Mouse (Mus musculus): ENCODE measurements around the gene Dchs1. TPM values are rescaled to one million over a fixed set of nuclear protein-coding genes. Genes with fewer than 3 reads are reported as not detected.

Dchs1 gene
- polyA plus RNA-seq, 1 experiment from 2014 or later: 20.8 TPM

DNA sequence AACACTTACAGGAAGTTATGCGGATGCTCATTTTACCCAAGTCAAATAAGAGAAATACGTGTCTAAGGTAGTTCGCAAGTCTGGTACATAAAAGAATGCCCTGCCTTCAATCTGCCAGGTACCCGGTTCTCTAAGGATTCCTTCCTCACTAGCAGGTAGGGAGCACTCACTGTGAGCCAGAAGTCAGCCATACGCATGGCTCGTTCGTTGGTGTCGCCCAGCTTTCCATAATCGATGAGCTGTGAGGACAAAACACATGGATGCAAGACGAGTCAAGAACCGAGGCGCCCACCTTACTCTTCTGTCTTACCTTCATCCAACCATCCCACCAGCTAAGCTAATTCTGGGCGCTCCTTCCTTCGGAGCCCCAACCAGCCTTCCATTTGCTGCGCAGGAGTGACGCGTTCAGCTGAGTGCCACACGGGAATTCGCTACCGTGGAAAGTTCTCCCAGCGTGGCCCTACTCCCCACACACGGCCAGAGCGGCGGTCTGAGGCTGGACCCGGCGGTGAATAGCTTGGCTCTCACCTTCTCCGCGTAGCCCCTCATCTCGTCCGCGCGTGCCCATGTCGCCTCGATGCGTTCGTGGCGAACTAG, 22.9 kb upstream of the Dchs1 start:
- H3K36me3 ChIP-seq (ENCODE audit: control insufficient read depth, insufficient read depth, low read length): no peaks in the 10 kb centered on the region; the same call in 1 of the 2 replicates
- 5% methylated on average over 37 of the region's 37 CpGs for WGBS
- H3K9me3 ChIP-seq (ENCODE audit: control insufficient read depth, low read length): no peaks in the 10 kb centered on the region
- H3K27me3 ChIP-seq (ENCODE audit: control insufficient read depth, insufficient read depth, low read length): no peaks in the 10 kb centered on the region
- ATAC-seq (ENCODE audit: low read depth): peak; percentile 74
- peak overlapping the region; percentile 91 for H3K27ac ChIP-seq (ENCODE audit: low read depth, low read length)
- peak overlapping the region; percentile 55 for H3K4me2 ChIP-seq (ENCODE audit: low read depth, low read length)
- H3K9ac ChIP-seq (replicated peaks; ENCODE audit: low read depth, low read length): peak overlapping the region; percentile 76
- peak overlapping the region; percentile 76 for H3K4me3 ChIP-seq (ENCODE audit: low read depth, low read length)
- peaks cover 5% of the 10 kb centered on the region; the same call in 1 of the 2 replicates for H3K4me1 ChIP-seq (ENCODE audit: control insufficient read depth, insufficient read depth, low read length)

DNA sequence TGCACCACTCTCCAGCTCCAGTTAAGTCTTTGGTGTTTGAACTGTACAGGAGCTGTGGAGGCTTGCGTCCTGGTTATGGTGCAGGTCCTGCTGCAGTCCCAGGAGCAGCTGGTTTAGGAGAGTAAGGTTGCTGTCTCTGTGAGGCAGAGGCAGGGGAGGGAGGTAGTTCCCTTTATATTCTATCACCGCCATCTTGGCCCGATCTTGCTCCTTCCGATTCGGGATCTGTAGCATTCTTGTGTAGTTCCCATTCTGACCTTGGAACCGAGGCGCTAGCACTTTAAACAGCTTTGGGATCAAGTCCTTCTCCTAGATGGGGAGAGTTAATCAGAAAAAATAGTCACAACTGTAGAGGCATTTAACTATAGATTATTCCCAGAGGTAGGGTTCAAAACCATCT, 22.4 kb upstream of the Dchs1 start:
- H3K4me1 ChIP-seq (ENCODE audit: control insufficient read depth, insufficient read depth, low read length): peaks cover 5% of the 10 kb centered on the region; the same call in 1 of the 2 replicates
- no peak for ATAC-seq (ENCODE audit: low read depth)
- H3K4me3 ChIP-seq (ENCODE audit: low read depth, low read length): peak overlapping the region; percentile 76
- no peaks in the 10 kb centered on the region for H3K9me3 ChIP-seq (ENCODE audit: control insufficient read depth, low read length)
- no peak overlapping the region for H3K27ac ChIP-seq (ENCODE audit: low read depth, low read length)
- WGBS: 88% methylated on average over 7 of the region's 7 CpGs
- no peaks in the 10 kb centered on the region; the same call in 1 of the 2 replicates for H3K36me3 ChIP-seq (ENCODE audit: control insufficient read depth, insufficient read depth, low read length)
- no peaks in the 10 kb centered on the region for H3K27me3 ChIP-seq (ENCODE audit: control insufficient read depth, insufficient read depth, low read length)
- H3K4me2 ChIP-seq (ENCODE audit: low read depth, low read length): peak overlapping the region; percentile 55
- H3K9ac ChIP-seq (replicated peaks; ENCODE audit: low read depth, low read length): peak overlapping the region; percentile 76; the same call in 1 of the 2 replicates

DNA sequence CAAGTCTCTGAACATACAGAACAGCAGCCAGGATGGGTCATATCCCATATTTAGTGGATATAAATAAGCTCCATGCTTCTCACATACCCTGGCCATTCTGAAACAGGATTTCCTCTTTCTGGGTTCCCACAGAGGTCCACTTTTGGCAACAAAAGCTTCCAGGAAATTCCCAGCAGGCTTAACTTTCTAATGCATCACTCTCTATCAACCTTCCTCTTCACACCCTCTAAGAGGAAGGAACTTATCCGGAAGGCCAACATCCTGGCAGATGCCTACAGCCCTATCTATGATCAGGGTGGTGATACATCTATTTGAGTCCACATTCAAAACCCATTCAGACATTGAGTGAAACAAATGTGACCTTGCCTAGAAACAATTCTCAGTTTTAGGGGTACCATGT, 20.9 kb upstream of the Dchs1 start:
- WGBS: 96% methylated on average over 1 of the region's 1 CpGs
- Histone ChIP-seq H3K4me1 (ENCODE audit: control insufficient read depth, insufficient read depth, low read length) (peaks cover 5% of the 10 kb centered on the region; the same call in 1 of the 2 replicates), H3K27me3 (ENCODE audit: control insufficient read depth, insufficient read depth, low read length) (no peaks in the 10 kb centered on the region), H3K9me3 (ENCODE audit: control insufficient read depth, low read length) (no peaks in the 10 kb centered on the region), H3K4me2 (ENCODE audit: low read depth, low read length) (no peak overlapping the region), H3K9ac (replicated peaks; ENCODE audit: low read depth, low read length) (no peak overlapping the region), H3K4me3 (ENCODE audit: low read depth, low read length) (no peak overlapping the region), H3K36me3 (ENCODE audit: control insufficient read depth, insufficient read depth, low read length) (no peaks in the 10 kb centered on the region; the same call in 1 of the 2 replicates), H3K27ac (ENCODE audit: low read depth, low read length) (no peak overlapping the region)
- ATAC-seq (ENCODE audit: low read depth): no peak

DNA sequence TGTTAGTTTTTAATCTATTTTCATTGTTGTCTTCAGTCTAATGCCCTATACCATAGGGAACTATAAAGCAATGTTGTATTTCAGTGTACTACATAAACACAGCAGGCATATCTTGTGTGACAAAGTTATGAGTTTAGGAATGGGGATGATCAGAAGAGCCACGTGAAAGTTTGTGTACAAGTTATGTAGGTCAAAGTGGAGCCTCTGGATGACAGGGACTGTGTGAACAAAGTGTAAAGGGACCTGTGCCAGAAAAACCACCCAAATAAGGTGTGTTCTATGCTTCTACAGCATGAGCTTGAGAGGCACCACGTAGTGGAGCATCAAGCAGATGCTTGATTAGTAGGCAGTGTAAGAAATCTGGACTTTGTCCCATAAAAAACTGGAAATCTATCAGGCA, 19.3 kb upstream of the Dchs1 start:
- Histone ChIP-seq H3K27me3 (ENCODE audit: control insufficient read depth, insufficient read depth, low read length) (no peaks in the 10 kb centered on the region), H3K9ac (replicated peaks; ENCODE audit: low read depth, low read length) (no peak overlapping the region), H3K9me3 (ENCODE audit: control insufficient read depth, low read length) (no peaks in the 10 kb centered on the region), H3K4me2 (ENCODE audit: low read depth, low read length) (no peak overlapping the region), H3K27ac (ENCODE audit: low read depth, low read length) (no peak overlapping the region), H3K36me3 (ENCODE audit: control insufficient read depth, insufficient read depth, low read length) (no peaks in the 10 kb centered on the region; the same call in 1 of the 2 replicates), H3K4me1 (ENCODE audit: control insufficient read depth, insufficient read depth, low read length) (peaks cover 5% of the 10 kb centered on the region; the same call in 1 of the 2 replicates), H3K4me3 (ENCODE audit: low read depth, low read length) (no peak overlapping the region)
- 56% methylated on average over 2 of the region's 2 CpGs for WGBS
- no peak for ATAC-seq (ENCODE audit: low read depth)

DNA sequence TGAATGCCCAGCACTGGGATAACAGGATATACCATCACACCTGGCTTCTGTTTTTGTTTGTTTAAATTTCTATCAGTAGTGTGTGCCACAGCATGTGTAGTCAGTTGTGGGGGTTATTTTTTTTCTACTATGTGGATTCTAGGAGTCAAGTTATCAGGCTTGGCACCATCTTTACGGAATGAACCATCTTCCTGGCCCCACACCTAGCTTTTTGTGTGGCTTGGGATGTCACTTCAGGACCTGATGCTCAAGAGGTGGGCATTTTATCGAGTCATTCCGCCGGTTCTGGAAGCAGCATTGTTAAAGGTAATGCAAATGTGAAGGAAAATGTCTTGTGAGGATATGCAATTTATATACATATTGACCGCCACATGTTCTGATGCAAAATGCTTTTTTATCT, 18.7 kb upstream of the Dchs1 start:
- Histone ChIP-seq H3K4me3 (ENCODE audit: low read depth, low read length) (no peak overlapping the region), H3K36me3 (ENCODE audit: control insufficient read depth, insufficient read depth, low read length) (no peaks in the 10 kb centered on the region; the same call in 1 of the 2 replicates), H3K9ac (replicated peaks; ENCODE audit: low read depth, low read length) (no peak overlapping the region), H3K27me3 (ENCODE audit: control insufficient read depth, insufficient read depth, low read length) (no peaks in the 10 kb centered on the region), H3K4me2 (ENCODE audit: low read depth, low read length) (no peak overlapping the region), H3K9me3 (ENCODE audit: control insufficient read depth, low read length) (no peaks in the 10 kb centered on the region), H3K27ac (ENCODE audit: low read depth, low read length) (no peak overlapping the region), H3K4me1 (ENCODE audit: control insufficient read depth, insufficient read depth, low read length) (peaks cover 5% of the 10 kb centered on the region; the same call in 1 of the 2 replicates)
- WGBS: 81% methylated on average over 5 of the region's 5 CpGs
- ATAC-seq (ENCODE audit: low read depth): no peak

DNA sequence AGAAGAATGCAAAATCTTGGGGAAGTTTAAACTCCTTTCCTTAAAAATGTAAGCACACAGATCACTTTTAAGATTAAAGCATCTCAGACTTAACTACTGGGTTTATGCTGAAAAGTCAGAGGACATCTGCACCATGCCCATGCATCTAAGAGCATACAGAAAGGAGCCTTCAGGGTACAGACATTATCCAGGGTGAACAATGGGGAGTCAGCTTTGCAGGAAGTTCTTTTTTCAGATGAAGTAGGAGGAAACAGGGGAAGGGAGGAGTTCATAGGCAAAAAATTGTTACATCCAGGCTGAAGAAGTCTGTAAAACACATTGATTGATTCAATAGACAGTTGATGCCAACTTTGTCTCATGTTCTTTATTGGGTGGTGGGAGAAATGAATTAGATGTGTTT, 16.0 kb upstream of the Dchs1 start:
- no peak for ATAC-seq (ENCODE audit: low read depth)
- Histone ChIP-seq H3K9ac (replicated peaks; ENCODE audit: low read depth, low read length) (no peak overlapping the region), H3K9me3 (ENCODE audit: control insufficient read depth, low read length) (no peaks in the 10 kb centered on the region), H3K27ac (ENCODE audit: low read depth, low read length) (no peak overlapping the region), H3K27me3 (ENCODE audit: control insufficient read depth, insufficient read depth, low read length) (no peaks in the 10 kb centered on the region), H3K4me2 (ENCODE audit: low read depth, low read length) (no peak overlapping the region), H3K4me3 (ENCODE audit: low read depth, low read length) (no peak overlapping the region), H3K36me3 (ENCODE audit: control insufficient read depth, insufficient read depth, low read length) (no peaks in the 10 kb centered on the region), H3K4me1 (ENCODE audit: control insufficient read depth, insufficient read depth, low read length) (no peaks in the 10 kb centered on the region)

DNA sequence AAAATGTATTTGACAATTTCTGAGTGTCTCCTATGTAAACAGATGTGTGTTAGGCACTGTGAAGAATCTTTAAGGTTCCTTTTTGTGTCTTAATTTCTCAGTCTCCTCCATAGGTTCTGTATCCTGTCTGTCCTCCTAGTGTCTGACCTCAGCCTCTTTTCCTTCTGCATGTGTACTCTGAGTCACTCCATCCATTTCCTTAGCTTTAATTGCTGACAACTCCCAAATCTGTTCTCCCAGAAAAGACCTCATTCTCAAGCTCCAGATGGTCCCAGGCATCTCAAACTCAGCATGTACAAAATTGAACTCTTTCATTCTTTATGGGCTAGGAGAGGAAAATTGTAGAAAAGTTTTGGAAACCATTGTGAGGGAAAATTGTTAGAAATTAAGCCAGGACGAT, 15.3 kb upstream of the Dchs1 start:
- H3K4me2 ChIP-seq (ENCODE audit: low read depth, low read length): no peak overlapping the region
- no peaks in the 10 kb centered on the region for H3K4me1 ChIP-seq (ENCODE audit: control insufficient read depth, insufficient read depth, low read length)
- no peaks in the 10 kb centered on the region for H3K9me3 ChIP-seq (ENCODE audit: control insufficient read depth, low read length)
- WGBS: 46% methylated on average over 1 of the region's 1 CpGs
- no peak for ATAC-seq (ENCODE audit: low read depth)
- no peaks in the 10 kb centered on the region for H3K36me3 ChIP-seq (ENCODE audit: control insufficient read depth, insufficient read depth, low read length)
- no peak overlapping the region for H3K4me3 ChIP-seq (ENCODE audit: low read depth, low read length)
- H3K9ac ChIP-seq (replicated peaks; ENCODE audit: low read depth, low read length): no peak overlapping the region
- H3K27me3 ChIP-seq (ENCODE audit: control insufficient read depth, insufficient read depth, low read length): no peaks in the 10 kb centered on the region
- H3K27ac ChIP-seq (ENCODE audit: low read depth, low read length): no peak overlapping the region

DNA sequence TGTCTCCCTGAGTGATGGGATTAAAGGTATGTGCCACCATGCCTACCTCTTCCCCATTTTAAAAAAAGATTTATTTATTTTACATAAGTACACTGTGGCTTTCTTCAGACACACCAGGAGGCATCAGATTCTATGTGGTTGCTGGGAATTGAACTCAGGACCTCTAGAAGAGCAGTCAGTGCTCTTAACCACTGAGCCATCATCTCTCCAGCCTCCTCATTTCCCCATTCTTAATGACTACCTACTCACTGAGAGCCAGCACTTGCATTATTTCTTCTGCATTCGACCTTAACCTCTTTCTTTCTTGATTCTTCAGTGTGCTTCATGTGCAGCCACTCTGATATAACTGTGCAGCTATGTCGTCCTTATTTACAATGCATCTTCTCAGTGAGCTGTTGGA, 14.9 kb upstream of the Dchs1 start:
- WGBS: 47% methylated on average over 2 of the region's 2 CpGs
- ATAC-seq (ENCODE audit: low read depth): no peak
- Histone ChIP-seq H3K9me3 (ENCODE audit: control insufficient read depth, low read length) (no peaks in the 10 kb centered on the region), H3K9ac (replicated peaks; ENCODE audit: low read depth, low read length) (no peak overlapping the region), H3K27me3 (ENCODE audit: control insufficient read depth, insufficient read depth, low read length) (no peaks in the 10 kb centered on the region), H3K4me2 (ENCODE audit: low read depth, low read length) (no peak overlapping the region), H3K36me3 (ENCODE audit: control insufficient read depth, insufficient read depth, low read length) (no peaks in the 10 kb centered on the region), H3K27ac (ENCODE audit: low read depth, low read length) (no peak overlapping the region), H3K4me3 (ENCODE audit: low read depth, low read length) (no peak overlapping the region), H3K4me1 (ENCODE audit: control insufficient read depth, insufficient read depth, low read length) (no peaks in the 10 kb centered on the region)

DNA sequence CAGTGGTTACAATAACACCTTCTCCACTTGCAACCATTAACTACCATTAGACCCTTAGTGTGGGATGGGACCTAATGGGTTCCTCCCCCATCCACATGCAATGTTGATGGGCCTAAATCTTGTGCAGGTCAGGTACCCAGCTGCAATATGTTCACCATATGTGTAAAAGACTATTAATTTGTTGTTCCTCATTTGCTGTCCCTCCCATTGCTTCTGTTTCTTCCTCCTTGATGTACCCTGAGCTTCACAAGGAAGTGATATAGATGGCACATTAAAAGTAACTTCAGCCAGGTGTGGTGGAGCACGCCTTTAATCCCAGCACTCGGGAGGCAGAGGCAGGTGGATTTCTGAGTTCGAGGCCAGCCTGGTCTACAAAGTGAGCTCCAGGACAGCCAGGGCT, 9.5 kb upstream of the Dchs1 start:
- Histone ChIP-seq H3K9me3 (ENCODE audit: control insufficient read depth, low read length) (no peaks in the 10 kb centered on the region), H3K36me3 (ENCODE audit: control insufficient read depth, insufficient read depth, low read length) (no peaks in the 10 kb centered on the region), H3K27ac (ENCODE audit: low read depth, low read length) (no peak overlapping the region), H3K9ac (replicated peaks; ENCODE audit: low read depth, low read length) (no peak overlapping the region), H3K4me2 (ENCODE audit: low read depth, low read length) (no peak overlapping the region), H3K4me1 (ENCODE audit: control insufficient read depth, insufficient read depth, low read length) (no peaks in the 10 kb centered on the region), H3K27me3 (ENCODE audit: control insufficient read depth, insufficient read depth, low read length) (no peaks in the 10 kb centered on the region), H3K4me3 (ENCODE audit: low read depth, low read length) (no peak overlapping the region)
- no peak for ATAC-seq (ENCODE audit: low read depth)
- WGBS: 92% methylated on average over 3 of the region's 3 CpGs
